Mouse (Mus musculus): Measurements from ENCODE around the gene Nell1.

The Nell1 gene

DNA sequence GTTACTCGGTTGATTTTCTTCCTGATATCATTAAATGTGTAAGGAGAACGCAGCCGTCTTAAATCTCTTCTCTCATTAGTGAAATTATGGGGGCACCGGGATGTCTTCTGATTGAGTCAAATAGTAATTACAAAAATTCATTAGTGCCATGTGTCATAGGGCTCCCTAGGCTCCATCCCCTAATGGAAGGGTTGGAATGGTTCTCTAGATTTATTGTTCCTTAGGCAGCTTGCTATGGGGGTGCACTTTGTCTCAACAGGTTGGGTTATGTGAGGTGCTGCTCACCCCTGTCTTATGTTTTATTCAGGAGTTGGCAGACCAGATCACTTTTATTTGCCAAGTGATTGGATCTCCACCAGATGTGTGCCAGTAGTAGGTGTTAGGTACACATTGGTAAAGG, 75.5 kb downstream of the Nell1 start:
- DNase-seq (ENCODE audit: low spot score) = no peak

DNA sequence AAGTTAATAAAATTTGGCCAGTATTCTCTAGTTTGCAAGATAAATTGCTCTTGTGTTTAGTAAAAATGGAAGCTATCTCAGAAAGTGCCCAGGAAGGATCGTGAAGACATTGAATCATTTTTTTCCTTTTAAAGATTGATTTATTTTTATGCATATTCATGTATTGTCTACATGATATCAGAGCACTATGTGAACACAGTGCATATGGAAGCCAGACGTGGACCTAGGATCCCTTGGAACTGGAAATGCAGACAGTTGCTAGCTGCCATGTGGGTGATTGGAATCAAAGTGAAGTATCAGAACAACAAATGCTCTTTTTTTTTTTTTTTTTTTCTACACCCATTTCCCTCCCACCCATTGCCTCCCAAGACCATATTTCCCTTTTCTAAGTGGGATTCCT, 79.0 kb downstream of the Nell1 start:
- DNase-seq (ENCODE audit: low spot score) = no peak

DNA sequence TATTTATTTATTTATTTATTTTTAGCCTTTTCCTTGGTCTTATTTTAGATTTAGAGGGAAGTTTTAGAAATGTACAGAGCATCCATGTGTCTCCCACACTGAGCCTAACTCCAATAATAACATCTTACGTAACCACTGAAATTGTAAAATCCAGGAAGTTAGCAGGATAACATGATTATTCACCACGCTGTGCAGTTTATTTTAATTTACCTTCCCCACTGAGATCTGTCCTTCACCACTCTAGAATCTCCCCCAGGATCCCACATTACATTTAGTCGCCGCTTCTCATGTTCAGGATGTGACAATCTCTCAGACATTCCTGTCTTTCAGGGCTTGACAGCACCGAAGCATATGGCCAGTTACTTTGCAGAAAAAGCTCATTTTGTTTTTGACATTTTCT, 119.8 kb downstream of the Nell1 start:
- DNase-seq (ENCODE audit: low spot score) = no peak

DNA sequence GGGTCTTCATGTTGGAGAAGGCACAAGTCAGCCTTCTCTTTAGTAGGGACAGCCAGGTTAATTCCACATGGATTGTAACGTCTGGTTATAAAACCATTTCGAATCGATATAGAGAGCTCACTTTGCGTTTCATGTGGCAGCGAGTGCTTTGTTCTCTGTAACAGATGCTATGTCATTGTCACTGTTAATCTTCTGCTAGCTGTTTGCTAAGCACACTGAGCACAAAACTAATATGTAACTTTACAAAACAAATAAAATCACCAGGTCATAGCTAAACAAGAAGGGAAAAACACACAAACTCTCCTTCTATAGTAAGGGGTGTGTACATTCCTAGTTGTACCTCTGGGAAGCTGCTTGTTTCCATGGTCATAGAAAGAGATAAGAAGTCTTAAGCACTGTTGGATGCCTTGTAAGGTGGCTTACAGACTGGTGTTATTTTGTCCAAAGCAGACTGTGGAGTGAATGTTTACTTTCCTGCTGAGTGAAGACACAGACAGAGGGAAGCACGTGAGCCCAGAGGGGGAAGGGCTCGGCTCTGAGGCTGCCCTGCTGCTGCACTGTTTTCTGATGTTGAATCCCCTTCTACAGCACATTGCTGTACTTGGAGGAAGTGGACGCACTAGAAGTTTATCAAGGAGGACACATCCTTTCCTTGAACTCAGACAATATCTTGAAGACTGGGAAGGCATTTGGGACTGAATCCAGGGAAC, 131.1 kb downstream of the Nell1 start:
- DNase-seq (ENCODE audit: low spot score) = no peak

DNA sequence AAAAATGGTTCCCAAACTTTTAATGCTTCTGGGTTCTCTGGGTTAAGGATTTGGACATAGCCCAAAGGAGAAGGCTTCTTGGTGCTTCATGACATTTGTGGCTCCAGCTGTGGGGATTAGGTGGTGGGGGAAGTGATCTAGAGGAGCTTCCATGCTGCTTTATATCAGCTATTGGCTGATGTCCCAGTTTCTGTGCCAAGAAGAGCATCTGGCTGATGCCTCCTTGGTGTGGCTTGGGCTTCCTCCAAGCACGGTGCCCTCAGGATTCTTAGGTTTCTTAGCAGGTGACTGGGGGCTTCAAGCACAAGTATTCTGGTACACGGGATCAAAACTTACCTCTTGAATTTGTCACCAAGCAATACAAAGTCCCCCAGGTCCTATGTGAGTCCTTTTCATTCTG, 132.6 kb downstream of the Nell1 start:
- DNase-seq (ENCODE audit: low spot score) = no peak

DNA sequence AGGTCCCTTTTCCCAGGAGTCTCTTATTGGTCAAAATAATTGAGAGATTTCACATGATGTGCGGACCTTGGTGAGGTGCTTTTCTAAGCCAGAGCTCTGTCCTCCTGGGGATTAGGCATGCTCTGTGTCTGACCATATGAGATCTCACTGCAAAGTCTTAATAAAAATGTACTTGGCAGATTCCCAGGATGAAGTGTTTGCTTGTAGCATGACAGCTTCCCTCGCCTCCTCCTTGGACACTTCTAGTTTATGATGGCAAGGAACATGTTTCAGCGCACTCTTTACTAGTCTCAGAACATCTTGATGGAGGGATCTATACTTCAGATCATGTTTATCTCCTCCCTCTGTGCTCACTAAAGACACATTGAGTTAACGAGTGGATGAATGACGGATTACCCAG, 143.7 kb downstream of the Nell1 start:
- no peak for DNase-seq (ENCODE audit: low spot score)

DNA sequence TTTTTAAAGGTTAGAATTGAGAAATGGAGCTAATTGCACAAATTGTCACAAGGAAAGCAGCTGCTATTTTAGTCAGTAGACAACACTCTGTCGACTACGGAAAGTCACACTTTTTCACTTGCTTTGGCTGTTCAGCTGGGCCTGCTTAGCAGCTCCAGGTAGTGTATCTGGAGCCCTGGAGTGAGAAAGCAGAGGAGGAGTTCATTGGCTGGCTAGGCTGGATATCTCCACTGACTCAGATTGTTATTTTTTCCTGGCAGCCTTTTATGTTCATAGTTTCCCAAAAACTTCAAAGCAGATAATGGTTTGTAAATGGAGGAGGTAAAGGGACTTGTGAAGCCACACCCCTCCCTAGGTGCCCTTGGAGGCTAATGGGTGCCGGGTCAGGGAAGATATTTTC, 163.0 kb downstream of the Nell1 start:
- DNase-seq (ENCODE audit: low spot score) = no peak

DNA sequence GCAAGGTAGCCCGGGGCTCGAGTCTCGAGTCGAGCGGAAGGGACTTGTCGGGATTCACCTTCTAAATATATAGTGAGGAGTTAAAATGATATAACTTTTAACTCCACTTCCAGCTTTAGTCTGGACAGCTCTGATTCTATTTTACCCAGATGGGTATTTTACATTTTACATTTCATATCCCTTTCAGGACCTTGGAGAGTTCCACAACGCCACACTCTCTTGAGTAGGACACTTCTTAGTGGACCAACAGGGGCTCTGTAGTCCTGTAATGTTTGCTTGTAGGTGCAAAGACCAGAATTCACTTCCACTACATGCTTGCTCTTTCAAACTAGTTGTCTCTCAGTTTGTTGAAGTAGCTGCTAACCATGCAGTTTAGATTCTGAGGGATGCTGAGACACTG, 174.7 kb downstream of the Nell1 start:
- DNase-seq (ENCODE audit: low spot score) = no peak

DNA sequence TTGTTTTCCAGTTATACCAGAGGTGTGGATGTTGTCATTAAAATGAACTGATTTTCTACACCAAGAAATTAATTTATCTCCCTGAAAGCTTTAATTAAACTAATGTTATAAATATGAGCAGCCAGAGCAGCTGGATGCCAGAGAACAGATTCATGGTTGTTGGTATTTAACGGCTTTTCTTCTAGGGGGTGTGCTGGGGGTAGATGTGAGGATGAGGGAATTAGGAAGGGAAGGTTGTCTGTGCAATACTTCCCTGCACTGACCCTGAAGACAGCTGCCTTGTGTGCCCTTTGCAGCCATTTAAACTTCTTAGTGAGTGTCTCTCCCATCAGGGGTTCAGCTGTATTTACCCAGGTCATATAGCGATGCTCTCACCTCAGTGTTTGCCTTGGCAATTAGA, 176.2 kb downstream of the Nell1 start:
- no peak for DNase-seq (ENCODE audit: low spot score)

DNA sequence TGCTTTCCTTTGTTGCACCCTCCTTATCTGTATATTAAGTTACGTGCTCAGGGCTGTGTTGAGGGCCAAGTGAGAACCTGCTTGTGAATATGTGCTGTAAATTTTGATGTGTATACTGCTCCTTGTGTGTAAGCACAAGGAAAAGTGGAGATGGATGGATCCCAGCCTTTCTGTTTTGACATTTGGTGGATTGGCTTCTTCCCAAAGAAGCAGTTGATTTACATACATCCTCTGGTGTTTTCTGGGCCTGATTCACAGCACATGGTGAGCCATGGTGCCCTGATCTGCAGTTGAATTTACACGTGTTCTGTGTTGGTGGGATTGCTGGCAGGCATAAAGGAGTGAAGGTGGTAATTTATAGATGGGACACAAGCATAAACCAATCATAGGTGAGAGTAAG, 179.0 kb downstream of the Nell1 start:
- no peak for DNase-seq (ENCODE audit: low spot score)

DNA sequence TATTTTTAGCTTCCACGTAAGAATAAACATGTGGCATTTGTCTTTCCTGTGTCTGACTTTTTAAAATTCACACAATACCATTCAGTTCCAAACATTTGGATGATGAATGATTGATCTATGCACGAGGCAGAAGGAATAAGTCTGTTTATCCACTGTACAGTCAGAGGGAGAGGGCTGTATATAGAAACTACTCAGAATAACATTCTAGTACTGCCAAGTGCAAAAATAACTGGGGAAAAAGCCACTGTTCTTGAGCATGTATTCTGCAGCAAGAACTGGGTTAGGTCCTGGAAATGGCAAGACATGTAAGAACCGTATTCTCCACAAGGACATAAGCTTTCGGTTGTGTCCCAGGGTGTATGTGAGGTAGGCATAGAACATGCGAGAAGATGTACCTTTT, 187.9 kb downstream of the Nell1 start:
- no peak for DNase-seq (ENCODE audit: low spot score)

DNA sequence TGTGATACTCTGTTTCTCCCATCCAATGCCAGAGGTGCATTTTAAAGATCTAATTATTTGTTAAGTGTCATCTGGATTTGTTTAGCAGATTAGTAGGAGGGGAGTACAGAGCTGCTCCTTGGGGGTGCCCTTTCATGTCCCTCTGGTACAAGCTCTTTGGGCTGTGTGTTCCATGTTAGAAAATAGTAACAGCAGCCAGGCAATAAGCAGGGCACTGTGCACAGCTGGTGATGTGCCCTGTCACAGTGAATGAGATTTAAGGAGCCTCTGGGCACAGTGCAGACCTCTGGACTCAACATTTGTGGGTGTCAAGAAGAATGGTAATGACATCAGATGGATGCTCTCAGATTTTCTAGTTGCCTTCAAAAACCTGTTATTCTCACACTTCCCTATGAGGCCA, 194.1 kb downstream of the Nell1 start:
- DNase-seq (ENCODE audit: low spot score) = no peak

DNA sequence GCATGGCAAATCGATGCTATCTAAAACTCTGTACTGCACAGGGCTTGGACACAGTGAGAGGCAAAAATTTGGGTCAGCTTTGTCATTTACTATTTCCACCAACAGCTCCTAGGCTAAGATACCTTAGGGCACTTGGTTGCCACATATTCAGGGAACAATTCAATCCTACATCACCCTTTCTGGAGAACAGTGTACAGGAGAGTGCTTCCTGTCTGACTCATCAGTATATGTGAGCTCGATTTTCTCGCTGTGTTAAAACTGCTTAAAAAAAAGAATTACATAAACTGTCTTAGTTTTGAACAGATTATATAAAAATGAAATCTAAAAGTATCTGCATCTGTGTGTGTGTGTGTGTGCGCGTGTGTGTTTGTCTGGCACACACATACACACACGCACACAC, 211.6 kb downstream of the Nell1 start:
- no peak for DNase-seq (ENCODE audit: low spot score)

DNA sequence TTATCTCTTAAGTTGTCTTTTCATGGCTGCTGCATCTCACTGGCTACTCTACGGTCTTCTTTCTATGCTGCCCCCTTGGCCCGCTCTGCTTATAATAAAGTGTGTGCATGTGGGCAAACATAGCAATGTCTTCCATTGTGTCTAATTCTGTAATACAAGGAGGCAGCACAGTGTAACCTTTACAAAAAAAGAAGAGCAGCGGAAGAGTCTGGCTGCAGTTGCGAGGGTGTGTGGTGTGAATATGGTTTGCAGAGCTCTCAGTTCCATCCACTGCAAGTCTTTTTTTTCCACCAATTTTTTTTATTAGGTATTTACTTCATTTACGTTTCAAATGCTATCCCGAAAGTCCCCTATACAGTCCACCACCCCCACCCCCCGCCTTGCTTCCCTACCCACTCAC, 219.3 kb downstream of the Nell1 start:
- no peak for DNase-seq (ENCODE audit: low spot score)

DNA sequence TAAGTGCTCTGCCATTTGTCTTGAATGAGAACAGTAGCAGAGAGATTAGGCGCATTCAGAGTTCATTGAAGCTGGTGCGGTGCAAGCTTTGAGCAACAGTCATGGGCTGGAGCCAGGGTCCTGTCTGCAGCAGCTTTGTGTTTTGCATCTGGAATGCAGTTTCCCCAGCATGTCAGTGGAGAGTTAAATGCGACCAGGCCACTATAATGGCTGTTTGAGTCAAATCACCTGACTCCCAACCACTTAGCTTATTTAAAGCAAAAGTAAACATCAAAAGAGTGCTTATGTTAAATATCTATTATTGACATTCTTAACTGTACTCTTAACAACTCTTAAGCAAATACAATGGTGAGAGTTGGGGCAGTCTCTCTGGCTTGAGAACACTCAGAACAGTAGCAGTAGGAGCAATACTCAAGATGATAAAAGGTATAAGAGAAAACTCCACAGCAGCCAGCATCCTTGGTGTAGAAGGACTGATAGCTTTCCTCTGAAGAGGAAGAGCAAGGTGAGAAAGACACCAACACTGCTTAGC, 220.5 kb downstream of the Nell1 start:
- no peak for DNase-seq (ENCODE audit: low spot score)

DNA sequence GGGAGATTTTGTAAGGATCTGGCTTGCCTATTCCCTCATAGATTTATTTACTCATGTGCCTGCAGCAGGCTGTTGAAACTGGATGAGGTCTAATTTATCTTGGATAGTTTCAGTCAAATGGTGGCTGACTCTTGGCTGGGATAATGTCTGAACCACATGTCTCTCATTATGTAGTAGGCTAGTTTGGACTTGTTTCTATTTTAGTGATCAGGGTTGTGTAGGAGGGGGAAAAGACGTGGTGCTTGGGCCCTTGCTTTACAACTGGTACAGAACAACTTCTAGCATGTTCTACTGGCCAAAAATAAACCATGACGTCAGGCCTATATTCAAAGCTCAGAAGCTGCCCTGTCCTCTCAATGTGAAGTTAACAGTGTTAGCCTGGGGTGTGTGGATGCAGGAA, 230.6 kb downstream of the Nell1 start:
- no peak for DNase-seq (ENCODE audit: low spot score)

DNA sequence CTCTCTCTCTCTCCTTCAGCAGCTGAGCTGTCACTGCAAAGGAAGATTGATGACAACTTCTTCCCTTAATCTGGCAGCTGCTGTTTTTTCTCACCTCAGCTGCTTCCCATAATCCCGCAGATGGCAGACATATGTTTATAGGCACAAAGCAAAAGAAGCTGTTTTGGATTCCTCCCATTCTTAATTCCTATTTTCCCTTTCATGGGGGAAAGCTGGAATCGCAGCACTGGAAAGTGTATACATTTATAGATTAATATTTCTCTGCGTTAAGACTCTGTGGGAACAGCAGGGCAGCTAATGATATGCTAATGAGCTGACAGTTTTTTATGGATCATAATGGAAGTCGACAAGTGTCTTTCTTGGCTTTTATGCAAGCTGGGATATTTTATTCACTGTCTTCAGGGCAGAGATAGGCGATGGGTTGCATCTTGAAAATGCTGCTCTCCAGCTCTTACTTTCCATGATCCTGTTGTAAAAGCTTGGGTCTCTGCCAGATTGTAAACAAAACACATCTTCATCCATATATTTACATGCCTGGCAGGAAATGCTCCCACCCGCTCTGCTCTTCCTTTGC, 236.1 kb downstream of the Nell1 start:
- no peak for DNase-seq (ENCODE audit: low spot score)

DNA sequence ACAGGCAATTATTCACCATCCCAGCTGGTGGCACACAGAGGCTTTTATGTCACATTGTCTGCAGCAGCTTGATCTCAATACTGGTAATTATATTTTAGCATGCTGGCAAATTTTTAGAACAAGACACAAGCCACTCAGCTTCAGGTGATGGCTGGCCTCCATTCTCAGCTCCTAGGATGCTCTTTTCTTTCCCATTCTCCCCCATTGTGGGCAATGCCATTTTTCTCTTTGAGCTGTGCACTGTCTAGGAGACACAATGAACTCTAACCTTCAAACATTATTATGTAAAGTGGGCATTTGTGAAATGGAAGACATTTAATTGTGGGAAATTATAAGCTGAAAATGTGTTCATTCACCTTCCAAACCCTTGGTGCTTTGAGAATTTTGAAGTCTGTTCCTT, 247.2 kb downstream of the Nell1 start:
- DNase-seq (ENCODE audit: low spot score) = no peak

DNA sequence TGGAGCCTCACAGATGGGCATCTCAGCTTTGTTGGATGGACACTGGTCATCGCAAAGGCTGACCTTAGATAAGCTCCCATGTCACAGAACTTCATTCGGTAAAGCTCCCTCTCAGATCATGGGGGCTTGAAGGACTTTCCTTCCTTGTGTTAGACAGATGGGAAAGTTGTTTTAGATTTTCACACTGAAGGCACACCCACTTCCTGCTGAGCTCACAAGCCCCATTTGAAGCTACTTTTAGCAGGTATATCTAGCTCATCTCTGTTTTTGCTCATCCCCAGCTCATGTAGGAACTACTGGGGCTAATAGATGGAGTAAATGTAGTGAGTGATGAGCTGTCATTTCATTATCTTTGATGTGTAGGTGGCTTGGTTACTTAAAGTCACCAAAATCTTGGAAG, 252.0 kb downstream of the Nell1 start:
- no peak for DNase-seq (ENCODE audit: low spot score)

DNA sequence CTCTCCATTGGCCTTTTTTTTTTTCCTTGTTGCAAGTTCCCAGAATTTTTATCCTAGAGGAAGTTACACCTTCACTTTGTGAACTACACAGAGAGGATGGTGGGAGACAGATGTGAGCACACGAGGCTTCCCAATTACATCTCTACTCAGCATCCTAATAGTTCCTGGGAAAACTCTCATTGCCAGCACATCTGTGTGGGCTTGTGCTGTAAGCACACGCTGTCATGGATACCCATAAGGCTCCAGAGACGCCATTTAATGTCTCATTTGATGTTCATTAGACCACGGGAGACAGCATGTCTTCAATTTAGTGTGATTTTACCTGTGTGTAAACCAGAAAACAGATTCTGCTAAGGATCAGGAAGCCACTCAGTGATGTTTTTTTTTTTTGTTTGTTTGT, 253.6 kb downstream of the Nell1 start:
- no peak for DNase-seq (ENCODE audit: low spot score)

DNA sequence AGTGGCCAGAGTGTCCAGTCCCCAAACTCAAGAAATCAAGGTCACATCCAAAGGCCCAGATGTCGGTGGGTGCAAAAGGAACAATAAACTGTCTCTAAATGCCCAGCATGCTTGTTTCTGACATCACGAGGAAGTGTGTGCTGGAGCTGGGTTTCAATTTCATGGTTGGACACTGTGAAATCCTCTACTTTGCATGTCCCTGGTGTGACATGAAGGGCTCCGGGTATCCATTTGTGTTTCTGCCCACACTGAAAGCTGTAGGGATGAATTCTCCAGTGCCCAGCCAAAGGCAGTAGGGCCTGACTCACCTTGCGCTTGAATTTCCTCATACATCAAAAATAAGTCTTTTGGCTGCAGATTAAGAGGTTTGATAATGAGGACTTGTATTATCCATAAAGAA, 266.5 kb downstream of the Nell1 start:
- no peak for DNase-seq (ENCODE audit: low spot score)

DNA sequence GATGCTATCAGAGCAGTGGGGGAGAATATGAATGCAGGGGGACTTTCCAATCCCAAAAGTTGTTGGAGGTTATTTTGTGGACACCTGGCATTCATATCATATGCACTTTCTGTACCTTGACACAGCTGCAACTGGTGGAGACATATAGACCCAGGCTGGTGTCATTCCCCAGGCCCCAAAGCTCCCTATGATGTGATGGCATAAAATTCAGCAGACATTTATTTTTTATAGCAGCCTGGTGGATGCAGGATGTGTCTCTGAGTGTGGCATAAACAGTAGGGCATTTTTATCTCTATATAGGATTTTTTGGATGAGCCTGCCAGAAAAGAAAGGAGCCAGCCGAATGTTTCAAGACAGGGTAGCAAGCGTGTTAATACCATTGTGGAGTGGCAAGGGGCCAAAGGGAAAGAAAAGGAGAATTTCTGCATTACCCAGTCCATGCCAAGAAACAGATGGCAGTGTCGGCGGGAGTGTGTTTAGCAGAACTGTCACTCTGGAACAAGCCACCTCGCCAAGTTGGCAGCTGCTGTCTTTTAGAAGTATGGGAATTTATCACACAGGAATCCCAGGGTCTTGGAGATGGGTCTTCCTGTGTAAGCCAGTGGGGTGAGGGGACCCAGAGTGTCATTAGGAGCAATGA, 267.1 kb downstream of the Nell1 start:
- DNase-seq (ENCODE audit: low spot score) = no peak

DNA sequence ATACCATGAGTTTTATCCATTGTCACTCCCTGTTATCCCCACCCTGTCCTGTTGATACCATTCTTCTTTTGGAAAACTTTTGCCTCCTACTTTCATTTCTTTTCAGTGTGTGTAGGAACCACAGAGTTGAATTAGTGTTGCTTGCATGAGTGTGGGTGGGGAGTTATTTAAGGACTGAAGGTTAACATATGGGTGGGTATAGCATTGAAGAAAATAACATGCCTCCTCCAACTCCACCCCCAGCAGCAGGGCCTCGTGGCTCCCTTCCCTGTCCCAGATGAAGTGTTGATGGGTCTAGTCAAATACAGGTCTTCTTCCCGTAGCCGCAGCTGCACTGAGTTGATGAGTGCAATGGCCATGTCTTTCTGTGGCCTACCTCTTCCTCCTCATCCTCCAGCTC, 278.5 kb downstream of the Nell1 start:
- no peak for DNase-seq (ENCODE audit: low spot score)

DNA sequence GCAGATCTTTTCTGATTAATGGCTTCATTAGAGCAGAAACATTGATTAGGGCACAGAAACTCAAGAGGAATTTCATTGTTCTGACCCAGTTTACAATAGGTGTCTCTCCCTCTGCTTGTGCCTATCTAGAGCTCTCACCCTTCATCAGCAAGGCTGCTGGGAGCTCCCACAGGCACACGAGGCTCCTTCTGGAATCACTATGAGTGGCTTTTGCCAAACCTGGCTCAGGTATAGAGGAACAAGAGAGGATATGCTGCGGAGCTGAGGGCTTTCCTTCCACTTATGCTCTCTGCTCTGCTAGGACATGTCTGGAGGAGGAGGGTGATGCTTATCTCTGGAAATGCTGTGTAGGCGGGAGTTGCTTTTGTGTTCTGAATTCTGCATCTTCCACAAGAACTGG, 285.4 kb downstream of the Nell1 start:
- no peak for DNase-seq (ENCODE audit: low spot score)

Measured in ovary, postnatal 36 days (tissue).